Mouse (Mus musculus): ENCODE data around the gene Kif18a.

Gene Kif18a

DNA sequence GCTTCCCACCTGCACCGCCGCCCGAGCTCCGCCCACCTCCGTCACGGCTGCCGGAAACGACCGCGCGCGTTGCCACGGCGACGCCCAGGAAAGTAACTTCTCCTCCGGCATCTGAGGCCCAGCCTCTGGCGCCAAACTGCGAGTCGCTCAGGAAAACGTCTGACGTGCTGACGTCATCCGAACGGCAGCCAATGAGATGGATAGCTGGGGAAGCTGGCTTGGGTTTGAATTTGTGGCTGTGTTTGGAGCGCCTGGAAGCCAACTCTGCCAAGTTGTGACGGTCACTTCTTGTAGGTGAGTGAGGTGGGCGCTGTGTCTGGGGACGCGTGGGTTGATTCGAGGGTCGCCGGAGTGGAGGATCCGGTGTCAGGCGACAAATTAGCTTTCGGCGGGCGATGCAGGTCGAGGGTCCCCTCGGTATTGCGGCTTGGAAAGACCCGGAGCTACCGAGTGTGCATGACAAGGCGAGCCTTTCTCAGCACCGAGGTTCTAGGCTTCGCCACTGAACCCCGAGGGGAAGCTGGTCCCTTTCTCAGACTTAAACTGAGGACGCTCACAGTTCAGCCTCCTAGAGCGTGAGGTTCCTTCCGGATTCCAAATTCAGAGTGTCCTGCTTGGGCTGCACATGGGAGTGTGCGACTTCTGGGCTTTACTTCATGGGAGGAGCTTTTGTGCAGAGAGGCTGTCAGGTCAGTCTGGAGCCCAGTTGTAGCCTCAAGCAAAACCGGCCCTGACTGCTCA, at the start of gene Kif18a, which contains the start of gene Mettl15:
TSS of gene Kif18a (plus strand) at position 139 of the 741 bp plus-strand sequence.
TSS of gene Mettl15 (minus strand) at position 149 of the 741 bp plus-strand sequence.
- peak; percentile 99 for DNase-seq (ENCODE audit: low read depth)

DNA sequence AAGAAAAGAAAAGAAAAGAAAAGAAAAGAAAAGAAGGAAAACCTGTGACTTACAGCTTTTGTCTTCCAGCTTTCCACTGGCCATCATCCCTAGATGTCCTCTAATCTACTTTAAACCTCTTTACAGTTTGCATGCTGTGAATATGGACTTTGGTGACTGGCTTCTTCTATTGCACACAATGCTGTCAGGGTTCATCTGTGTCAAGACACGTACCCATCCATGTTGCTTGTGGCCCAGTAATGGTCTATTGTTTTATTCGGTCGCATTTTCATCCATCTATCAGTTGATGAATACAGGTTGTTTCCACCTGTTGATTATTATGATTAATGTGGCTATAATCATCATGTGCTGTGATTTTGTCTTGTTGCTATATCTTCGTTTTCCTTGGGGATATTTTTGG, 46.7 kb upstream of the Kif18a start:
- no peak for DNase-seq (ENCODE audit: low read depth)

DNA sequence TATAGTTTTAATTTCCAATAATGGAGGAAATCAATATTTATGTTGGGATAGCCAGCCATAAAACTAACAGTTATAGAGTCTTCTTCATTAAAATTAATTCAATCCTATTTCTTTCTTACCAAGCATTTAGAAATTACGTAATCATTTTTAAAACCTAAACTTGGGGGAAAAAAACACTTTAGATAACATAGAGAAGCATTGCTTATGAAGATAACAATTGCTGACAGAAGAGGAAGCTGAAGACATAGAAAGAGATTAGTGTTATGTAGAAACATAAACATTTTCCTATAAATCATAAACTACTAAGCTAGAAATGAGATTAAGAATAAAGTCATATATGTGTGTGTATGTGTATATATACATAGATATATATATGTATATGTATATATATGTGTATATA, 44.8 kb upstream of the Kif18a start:
- no peak for DNase-seq (ENCODE audit: low read depth)

DNA sequence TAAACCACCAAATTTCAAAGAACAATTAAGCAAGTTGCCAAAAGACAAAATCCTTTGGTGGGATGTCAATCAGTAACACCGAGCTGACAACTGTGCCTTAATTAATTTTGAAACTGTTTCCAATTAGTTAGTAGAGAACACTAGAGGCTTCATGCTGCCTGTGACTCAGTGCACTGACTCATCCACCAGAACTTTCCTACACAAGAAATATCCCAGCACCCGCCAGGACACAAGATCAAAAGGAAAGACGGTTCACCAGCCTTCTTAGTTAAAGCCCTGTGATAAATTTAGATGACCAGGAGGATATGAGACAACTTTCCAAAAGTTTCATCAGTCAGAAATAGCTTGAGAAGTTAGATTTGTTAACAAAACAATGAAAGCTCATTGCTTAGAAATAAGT, 38.6 kb upstream of the Kif18a start:
- DNase-seq (ENCODE audit: low read depth): peak; percentile 76

DNA sequence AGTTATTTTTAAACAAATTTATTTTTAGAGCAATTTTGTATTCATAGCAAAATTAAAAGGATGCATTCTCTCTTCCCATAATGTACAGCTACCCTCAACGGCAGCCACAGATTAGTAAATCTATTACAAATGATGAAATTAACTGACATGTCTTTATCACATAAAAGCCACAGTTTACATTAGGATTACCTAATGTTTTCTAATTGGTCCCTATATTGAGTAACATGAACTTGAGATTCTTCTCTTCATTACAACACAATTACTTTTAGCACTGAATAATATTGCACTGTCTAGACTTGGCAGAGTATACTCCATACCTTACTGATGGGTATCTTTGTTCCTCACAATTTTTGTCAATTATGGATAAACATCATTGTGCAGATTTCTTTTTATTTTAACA, 17.8 kb upstream of the Kif18a start:
- no peak for DNase-seq (ENCODE audit: low read depth)

DNA sequence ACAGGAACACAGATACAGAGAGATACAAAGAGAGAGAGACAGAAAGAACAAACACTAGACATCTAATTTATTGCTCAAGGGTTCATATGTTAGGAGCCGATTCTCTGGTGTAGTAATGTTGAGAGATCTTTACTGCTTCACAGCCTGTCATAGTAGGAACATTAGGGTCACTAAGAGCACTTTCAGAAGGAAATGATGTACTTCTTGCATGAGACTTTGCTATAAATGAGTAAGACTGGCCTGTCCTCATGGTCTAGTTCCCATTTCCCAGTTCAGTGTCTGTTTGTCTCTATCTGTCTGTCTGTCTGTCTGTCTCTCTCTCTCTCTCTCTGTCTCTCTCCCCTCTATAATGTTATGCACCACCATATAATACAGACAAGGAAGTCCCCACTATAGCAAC, 7.4 kb upstream of the Kif18a start:
- DNase-seq (ENCODE audit: low read depth): no peak

DNA sequence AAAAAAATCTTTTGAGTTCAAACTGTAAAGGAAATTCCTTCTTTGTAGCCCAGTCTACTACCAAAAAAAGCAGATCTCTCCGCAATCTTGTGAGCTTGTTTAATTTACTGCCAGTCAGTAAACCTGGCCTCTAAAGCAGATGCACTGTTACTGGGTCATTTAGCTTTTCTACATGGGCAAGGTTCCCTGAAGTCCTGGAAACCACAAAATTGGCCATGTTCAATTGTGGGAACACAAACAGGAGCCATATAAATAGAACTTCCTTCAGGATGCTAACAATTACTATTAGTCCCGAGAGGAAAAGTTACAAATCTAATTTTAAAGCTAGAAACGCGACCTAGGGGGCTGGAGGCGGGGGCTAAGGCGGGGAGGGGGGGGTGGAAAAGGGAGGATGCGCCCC, 2.9 kb upstream of the Kif18a start:
- peak; percentile 20 for DNase-seq (ENCODE audit: low read depth)

DNA sequence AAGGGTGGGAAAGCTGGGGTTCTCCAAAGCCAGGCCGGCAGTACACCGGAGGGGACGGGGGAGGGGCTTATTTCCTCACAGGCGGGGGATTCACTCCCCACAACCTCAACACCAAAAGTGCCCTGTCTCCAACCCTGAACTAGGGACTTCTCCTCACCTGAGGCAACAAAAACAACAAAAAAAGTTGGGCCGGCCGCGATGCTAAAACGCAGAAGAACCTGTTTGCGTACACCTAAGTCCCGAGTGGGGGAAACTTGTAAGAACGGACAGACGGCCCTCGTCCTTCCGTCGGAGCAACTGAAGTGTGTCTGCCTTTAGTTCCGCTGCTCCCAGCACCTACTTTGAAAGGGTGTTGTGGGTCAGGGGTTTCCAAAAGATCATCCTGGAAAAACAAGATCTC, 2.5 kb upstream of the Kif18a start:
- peak; percentile 63 for DNase-seq (ENCODE audit: low read depth)

DNA sequence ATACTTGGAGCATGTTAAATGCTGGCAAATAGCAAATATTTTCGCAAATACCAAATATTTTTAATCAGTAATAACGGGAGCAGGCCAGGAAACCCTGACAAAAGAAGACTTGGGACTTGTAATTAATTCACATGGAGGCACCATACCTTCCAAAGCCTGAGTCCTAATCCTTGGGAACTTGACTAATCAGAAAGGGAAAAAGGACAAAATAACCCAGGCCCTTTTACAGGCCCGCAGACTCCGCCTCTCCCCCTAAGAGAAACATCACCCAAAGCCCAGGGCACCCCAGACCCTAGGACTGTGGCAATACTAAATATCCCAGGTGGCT, 302 bp upstream of the Kif18a start:
- DNase-seq (ENCODE audit: low read depth): no peak

DNA sequence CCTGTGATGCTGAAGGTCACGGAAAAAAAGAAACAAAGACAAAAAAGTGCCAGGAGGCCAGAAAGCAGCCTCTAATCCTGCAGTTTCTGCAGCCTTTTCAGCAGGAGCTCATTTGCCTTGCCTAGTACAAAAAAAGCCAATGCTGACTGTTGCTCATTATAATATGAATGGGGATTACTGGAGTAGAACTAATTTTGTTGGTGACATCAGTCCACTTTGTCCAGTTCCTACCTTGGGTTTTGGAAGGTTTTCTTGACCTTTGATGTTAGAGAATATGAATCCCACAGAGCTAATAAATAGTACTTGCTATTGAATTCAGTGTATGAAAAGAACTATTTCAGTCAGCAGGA, 778 bp downstream of the Kif18a start:
- no peak for DNase-seq (ENCODE audit: low read depth)

DNA sequence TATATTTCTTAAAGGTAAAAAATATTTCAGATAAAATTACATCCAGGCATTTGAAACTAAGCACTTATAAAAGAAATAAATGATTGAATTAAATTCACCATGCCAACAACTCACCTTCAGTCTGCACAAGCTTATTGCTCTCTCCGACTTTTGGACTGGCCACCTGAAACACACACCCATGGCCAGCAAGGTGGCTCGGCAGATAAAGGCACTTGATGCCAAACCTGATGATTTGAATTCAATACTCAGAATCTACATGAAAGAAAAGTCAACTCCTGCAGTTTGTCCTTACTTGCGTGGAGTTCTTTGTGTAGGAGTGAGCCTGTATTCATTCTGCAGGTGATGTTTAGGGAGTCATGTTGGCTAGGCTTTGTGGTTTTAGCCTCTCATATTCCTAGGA, 3.6 kb downstream of the Kif18a start:
- no peak for DNase-seq (ENCODE audit: low read depth)

DNA sequence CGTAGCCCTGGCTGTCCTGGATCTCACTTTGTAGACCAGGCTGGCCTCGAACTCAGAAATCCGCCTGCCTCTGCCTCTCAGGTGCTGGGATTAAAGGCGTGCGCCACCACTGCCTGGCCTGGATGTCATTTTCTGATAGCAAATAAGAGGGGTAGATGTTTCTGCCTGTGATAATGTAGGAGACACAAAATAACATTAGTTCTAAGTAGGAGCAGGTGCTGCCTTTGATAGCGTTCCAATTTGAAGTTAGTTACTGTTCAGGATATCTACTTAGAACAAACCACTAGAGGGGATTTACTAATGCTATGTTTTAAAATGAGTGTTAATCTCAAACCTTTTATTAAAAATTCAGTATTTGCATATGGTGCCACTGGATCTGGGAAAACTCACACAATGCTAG, 8.8 kb downstream of the Kif18a start:
- DNase-seq (ENCODE audit: low read depth): no peak

DNA sequence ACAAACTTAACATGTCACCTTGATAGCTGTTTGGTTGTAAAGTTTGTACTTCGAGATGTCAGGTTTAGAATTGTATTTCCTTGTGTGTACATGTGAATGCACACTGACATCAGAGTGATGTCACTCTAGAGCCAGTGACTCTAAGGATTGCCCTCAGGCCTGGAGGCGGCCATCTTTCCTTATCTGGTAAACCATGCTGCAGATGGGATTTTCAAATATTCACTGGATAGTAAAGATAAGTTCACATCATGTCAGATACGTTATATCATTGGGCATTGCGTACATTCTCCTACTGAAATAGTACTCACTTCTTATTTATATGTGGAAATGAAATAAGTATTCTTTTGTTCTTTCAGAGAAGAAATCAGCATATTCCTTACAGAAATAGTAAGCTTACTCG, 15.7 kb downstream of the Kif18a start:
- no peak for DNase-seq (ENCODE audit: low read depth)

DNA sequence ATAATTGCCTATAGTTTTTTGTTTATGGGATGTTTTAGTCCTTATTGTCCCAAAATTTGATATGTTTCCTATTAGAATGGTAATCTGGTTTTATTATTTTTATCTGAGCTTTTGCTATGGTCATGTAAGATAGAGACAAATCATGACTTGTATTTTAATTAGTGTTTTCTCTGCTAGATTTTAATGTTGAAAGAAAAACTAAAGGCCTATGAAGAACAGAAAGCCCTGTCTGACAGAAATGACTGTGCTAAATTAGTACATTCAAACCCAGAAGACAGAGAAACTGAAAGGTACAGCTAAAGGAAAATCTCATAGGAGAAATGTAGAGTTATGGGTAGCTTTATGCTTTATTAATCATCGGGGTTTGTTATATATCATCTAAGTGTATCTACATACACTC, 17.6 kb downstream of the Kif18a start:
- no peak for DNase-seq (ENCODE audit: low read depth)

DNA sequence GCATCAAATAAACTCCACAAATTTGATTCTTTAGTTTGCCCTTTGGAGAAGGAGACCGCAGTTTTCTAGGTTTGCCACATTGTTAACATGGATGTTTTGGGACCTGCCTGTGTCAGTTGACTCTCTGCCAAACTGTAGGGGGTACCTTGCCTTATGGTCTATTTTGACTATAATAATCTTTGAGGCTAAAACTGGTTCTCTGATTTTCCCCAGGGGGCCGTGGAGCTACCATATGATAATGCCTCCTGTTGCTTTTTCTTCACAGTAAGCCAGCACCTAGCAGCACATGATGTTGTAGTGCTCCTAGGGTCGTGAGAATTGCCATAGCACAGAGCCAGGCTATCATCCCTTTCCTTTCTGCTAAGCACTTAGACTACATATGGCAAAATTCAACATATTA, 21.7 kb downstream of the Kif18a start:
- no peak for DNase-seq (ENCODE audit: low read depth)

DNA sequence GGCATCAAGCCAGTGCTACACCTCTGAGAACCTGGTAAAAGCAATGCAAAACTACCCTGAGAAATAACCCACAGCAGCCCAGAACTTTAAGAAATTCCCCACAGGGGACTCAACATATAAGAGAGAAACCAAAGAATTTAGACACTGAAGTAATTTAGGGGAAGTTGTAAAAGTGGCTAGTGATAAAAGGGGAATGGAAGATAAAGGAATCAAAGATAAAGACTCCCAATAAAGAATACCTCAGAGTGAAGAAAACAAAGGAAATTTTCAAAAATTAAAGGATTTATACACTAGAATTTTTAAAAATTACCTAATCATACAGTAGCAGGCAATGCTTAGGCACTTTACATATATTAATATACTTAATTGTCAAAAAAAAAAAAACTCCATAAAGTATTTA, 23.1 kb downstream of the Kif18a start:
- no peak for DNase-seq (ENCODE audit: low read depth)

DNA sequence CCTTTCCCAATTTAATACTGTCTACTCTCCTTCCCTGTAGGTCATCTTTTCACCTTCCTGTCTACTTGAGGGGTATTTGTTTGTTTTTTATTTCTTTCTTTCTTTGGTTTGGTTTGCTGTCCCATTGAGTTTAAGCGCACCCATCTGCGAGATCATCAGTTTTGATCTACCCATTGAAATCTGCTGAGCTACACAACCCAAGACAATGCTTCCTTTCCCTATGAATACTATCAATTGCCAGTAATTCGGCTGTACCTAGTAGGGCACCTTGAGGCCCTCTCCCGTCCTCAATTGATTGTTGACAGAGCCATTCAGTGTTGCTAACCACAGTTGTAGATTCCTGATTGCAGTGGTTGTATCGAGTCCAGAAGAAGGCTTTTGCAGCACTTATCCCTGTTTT, 30.8 kb downstream of the Kif18a start:
- no peak for DNase-seq (ENCODE audit: low read depth)

DNA sequence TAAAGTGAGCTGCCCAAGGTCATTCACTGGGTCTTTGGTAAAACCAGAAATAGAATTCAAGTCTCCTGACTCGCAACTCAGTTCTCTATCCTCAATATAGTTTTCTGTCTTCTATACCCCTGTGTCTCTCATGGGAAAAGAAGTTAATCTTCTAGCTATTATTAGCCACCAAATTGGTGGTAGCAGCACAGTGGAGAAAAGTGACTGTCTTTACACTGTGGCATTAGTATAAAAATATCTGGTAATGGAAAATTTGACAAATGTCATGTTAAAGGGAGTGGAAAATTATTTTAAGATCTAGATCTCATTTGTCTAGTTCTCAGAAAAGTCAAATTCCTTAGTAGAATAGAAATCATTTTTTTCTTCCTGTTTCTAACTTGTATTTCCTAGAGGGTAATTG, 51.3 kb downstream of the Kif18a start:
- no peak for DNase-seq (ENCODE audit: low read depth)

DNA sequence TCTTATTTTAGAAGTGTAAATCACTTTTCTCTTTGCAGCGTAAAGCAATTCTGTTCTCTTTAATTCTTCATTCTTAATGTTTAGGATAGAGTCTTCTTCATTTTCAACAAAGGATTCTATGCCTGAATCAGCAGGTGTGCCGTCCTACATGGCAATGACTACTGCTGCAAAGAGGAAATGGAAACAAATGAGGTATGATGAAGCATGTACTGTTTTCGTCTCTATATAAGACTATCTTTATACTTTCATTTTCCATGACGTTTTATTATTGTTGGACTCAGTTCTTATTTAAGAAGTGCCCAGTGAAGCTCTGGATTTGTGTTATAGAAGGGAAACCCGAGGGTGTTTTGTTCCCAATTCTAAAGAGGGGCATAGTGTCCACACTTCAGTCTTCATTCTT, 53.7 kb downstream of the Kif18a start:
- no peak for DNase-seq (ENCODE audit: low read depth)

DNA sequence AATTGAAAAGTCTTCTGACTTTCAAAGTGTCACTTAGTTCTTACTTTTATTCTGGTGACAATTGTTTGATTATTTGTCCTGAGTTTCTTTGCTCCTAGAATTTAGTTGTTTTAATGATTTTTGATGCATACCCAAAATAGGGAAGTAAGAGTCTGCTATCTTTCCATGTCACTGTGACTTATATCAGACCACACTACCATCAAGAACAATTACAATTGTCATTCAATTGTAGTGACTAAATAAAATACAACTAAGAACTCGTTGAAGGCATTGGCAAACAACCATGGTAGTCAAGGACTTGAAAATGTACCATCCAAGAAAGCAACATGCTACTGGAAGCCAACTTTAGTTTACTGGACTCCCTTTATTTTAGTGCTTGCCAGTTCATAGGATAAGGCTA, 55.2 kb downstream of the Kif18a start:
- no peak for DNase-seq (ENCODE audit: low read depth)

DNA sequence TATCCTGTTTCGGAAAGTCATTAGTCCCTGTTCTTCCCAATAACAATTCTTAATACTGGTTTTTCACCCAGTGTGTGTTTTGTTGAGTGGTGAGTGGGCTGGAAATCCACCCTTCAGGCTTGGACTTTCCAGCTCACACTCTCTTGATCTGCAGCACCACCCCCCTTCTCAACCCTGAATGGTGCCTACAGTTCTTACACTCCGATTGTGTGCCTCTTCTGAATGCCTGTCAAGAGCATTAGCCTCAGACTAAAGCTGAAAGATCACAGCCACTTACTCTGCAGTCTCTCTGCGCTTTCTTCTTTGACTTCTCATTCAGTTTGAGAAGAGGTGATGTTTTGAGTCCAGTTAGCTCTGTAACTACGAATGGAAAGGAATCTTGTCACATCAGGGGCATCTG, 64.8 kb downstream of the Kif18a start:
- DNase-seq (ENCODE audit: low read depth): no peak

DNA sequence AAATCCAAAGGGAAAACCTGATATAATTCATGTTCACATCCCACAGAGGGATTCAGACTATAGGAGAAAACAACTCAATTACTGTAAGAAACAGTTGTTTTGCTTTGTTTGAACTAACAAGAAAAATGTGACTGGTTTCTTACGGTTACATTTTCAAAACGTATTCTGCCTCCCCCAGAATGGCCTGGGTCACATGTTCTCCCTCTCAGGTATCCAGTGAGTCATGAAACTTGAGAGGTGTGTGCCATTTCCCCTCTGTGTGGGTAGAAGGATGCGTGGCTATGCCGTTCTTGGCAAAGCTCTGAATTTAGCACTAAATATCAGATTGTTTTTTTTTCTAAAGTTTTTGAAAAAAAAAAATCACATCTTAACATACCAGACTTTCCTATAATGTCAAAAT, 68.2 kb downstream of the Kif18a start:
- DNase-seq (ENCODE audit: low read depth): peak; percentile 12

DNA sequence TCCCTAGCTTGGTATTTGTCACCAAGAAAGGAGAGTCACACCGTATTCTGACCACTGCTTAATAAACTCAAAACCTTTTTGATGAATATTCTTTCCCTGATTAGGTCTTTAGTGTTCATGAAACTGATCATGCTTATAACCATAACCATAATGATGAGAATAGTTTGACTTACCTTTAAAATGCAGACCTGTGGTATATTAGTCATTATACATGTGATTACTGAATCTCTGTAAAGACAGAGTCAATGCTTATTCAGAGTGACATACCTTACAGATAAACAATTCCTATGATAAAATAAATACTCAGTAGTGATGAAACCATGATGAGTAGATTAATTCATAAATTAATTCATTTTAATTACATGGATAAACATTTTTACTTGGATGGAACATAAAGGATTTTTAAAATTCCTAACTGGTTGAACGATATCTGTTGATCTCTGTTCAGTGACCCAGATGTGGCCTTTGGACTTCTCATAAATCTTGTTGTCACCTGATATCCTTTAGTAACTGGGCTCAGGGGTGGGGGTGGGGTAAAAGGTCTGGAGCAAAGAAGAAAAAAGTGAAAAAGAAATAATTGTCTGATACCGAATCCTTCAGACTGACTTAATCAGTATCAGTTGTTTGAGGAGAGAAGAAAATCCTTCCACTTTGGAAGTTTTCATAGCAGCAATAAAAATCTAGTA, 78.1 kb downstream of the Kif18a start:
- peak; percentile 14 for DNase-seq (ENCODE audit: low read depth)

DNA sequence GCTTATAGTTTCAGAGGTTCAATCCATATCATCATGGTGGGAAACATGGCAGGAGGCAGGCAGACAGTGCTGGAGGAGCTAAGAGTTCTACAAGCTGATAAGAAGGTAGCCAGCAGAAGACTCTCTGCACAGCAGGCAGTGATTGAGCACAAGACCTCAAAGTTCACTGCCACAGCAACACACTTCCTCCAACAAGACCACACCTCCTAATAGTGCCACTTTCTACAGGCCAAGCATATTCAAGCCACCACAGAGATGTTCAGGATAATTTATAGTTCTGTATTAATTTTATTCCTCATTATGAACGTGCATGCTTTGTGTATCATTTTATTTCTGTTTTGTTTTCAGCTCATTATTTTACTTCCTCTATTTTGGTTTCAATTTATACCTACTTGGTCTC, 85.4 kb downstream of the Kif18a start:
- DNase-seq (ENCODE audit: low read depth): no peak
